Mouse (Mus musculus) lung, adult 2 months (tissue): Measurements from ENCODE around the gene Gpr6.

Experiments
- CTCF ChIP-seq: fragments of 200-500 bp; IDR thresholded peaks from 2 replicates; pipeline ENCODE4 v1.5.1; 2011; ENCODE audit warnings: mild to moderate bottlenecking, low read length, control low read depth; ENCODE audit not compliant: insufficient read depth
- POLR2A ChIP-seq: fragments of 200-500 bp; IDR thresholded peaks from 2 replicates; pipeline ENCODE4 v1.6.1; 2011; ENCODE audit warnings: low read depth, mild to moderate bottlenecking, control low read depth, low read length, borderline replicate concordance; ENCODE audit errors: extremely low read depth

GRCm38 (mm10) chr10:41072116-41072515 is at the start of gene Gpr6:
- TF ChIP-seq POLR2A (no peak), CTCF (no peak)
